Mouse (Mus musculus) bone marrow, adult 2 months (tissue): ENCODE results near the gene Ube2cbp.

ENCODE experiments used
- CTCF ChIP-seq: fragments of 200-500 bp; IDR thresholded peaks from 2 replicates; pipeline ENCODE4 v1.5.1; 2011; ENCODE audit warnings: low read length, control low read depth; ENCODE audit not compliant: control insufficient read depth, insufficient read depth
- POLR2A ChIP-seq: fragments of 200-500 bp; IDR thresholded peaks from 2 replicates; pipeline ENCODE4 v1.6.1; 2011; ENCODE audit warnings: low read depth, mild to moderate bottlenecking, control low read depth, low read length, borderline replicate concordance; ENCODE audit not compliant: control insufficient read depth

GRCm38 (mm10) chr9:86478414-86479093 is 13.8 kb upstream of the Ube2cbp start:
- TF ChIP-seq CTCF (no peak), POLR2A (no peak)
